Mouse (Mus musculus) gastrocnemius, postnatal 14 days (tissue): ENCODE results near the gene Lfng. TPM values are rescaled to one million over a fixed set of nuclear protein-coding genes. Genes with fewer than 3 reads are reported as not detected.

Experiments used
- DNase-seq: peaks from one replicate; pipeline ENCODE4 v3.0.0; 2021; ENCODE audit warnings: mixed read lengths
- intact Hi-C: fragments of 180-260 bp; cut with DNase I; formaldehyde crosslinking; loops from one replicate; pipeline ENCODE4 v1.15.1; 2025; ENCODE audit warnings: low total_unique reads
- total RNA-seq, 2 experiments: library from RNA; stranded (reverse); gene quantifications; 2 replicates each; pipeline ENCODE4 v1.2.3; 2021

Gene Lfng
- total RNA-seq, 2 experiments from 2014 or later, result 5.6 to 9.8 TPM

DNA sequence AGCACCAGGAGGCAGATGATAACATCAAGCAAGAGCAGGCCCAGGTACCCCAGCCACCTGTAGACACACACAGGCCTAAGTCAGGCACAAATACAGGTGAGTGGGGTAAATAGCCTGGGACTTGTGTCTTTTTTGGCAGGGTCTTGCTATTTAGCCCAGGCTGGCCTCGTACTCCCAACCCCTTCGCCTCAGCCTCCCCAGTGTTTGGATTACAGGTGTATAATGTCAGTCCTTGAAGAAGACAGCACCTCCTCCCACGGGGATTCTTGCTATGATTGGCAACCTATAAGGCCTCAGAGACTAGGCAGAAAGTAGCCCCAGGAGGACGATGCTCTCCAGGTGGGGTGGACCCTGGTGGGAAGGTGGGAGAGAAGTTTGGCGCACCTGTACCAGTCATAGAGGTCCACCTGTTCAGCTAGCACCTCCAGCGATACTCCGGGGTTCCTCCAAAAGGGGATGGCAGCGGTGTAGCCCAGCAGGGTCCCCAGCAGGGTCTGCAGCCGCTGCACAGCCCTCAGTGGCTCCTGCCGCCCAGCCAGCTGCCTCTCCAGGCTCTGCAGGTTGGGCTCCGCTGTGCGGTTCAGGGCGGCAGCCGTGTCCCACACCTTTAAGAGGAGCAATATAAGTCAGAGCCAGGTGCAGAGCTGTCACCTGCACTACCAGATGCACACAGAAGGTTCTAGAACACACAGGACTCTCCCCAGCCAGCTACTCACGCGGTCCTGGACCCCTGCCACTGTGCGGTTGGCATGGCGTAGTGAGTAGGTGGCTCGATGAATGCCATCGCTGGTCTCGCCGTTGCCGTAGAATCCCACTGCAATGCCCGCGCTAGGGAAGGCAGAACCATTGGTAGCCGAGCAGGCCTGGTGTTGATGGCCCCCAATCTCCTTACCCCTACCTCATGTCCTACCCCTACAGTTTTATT lies 27.9 kb downstream of the Lfng start:
- DNase-seq, result no peak
- intact Hi-C loops, result loop anchor here (5.0 kb wide), 1 partner anchor 47 kb away; no protein-coding TSS in a partner anchor

GRCm38 (mm10) chr5:140636316-140637057 lies 29.4 kb downstream of the Lfng start:
- intact Hi-C loops, result no loop called here
- no peak for DNase-seq

DNA sequence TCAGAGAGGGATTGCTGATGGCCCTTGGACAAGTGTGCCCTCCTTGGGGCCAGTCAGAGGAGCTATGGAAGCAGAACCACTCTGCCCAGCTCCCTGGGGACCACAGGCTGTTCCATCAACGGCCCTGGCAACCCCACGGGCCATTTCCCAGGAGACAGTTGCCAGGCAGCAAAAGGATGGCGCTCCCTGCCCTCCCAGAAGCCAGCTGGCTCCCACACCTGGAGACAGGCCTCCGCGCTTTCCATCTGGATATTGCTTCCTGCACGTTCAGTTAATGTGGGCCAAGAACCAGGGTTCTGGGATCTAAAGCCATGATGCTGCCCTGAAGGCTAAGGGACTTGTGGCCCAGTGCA lies 29.9 kb downstream of the Lfng start:
- DNase-seq, result peak; percentile 51
- intact Hi-C loops, result no loop called here

GRCm38 (mm10) chr5:140637989-140638388 lies 30.9 kb downstream of the Lfng start:
- intact Hi-C loops, result no loop called here
- DNase-seq, result no peak

DNA sequence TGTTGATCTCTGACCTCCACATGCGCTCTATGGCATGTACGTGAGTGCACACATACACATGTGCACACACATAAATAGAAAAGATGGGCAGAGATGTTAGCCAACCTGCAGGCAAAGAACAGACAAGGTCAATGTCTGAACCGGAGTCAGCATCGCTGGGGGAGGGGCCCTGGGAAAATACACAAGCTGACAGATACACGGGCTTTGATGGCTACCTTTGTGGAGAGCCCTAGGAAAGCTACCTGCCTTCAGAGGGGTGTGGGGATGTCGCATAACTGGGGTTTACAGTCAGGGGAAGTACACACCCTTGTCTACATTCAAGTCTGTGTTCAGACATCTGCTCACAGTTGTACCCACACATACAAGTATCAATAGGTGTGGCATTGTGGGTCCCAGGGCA lies 31.4 kb downstream of the Lfng start:
- intact Hi-C loops, result no loop called here
- DNase-seq, result no peak

- intact Hi-C loops, result no loop called here
- no peak for DNase-seq
Observed at GRCm38 (mm10) chr5:140639312-140639711, 32.2 kb downstream of the Lfng start.

- intact Hi-C loops, result no loop called here
- DNase-seq, result peak; percentile 86
Observed at GRCm38 (mm10) chr5:140639871-140640270, 32.8 kb downstream of the Lfng start.

- DNase-seq, result no peak
- intact Hi-C loops, result no loop called here
Observed at GRCm38 (mm10) chr5:140640812-140641211, 33.7 kb downstream of the Lfng start.

- DNase-seq, result peak; percentile 68
- intact Hi-C loops, result no loop called here
Observed at GRCm38 (mm10) chr5:140641254-140641928, 34.3 kb downstream of the Lfng start.

DNA sequence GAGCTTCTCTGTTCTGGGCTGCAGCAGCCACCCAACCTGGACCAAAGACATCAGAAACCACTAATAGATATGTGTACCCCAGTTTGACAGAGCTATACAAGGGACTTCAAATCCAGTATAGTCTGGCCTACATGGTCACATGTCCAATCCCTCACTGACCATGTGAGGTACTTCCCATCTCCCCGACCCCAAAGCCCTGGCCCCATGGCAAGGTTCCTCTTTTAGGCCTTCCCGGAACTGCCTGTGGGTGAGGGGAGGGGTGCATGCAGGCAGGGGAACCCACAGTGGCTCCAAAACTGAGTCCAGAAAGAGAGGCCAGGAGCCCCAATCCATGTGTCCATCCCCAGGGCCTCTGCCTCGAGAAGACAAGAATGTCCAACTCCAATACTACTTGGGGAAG lies 35.0 kb downstream of the Lfng start:
- peak; percentile 49 for DNase-seq
- intact Hi-C loops, result no loop called here

DNA sequence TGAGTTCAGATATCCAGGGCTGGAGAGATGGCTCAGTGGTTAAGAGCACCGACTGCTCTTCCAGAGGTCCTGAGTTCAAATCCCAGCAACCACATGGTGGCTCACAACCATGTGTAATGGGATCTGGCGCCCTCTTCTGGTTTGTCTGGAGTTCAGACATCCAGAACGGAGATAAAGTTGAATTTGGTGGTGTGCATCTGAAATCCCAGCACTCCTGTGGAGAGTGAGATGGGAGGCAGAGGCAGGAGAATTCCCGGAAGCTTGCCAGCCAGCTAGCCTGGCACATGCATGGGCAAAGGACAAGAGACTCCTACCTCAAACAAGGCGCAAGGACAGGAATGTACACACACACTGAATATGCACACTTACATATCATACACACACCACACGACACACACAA lies 37.1 kb downstream of the Lfng start:
- DNase-seq, result no peak
- intact Hi-C loops, result no loop called here

GRCm38 (mm10) chr5:140644702-140645201 lies 37.6 kb downstream of the Lfng start:
- intact Hi-C loops, result no loop called here

GRCm38 (mm10) chr5:140645454-140645853 lies 38.3 kb downstream of the Lfng start:
- DNase-seq, result no peak
- intact Hi-C loops, result no loop called here

More at GRCm38 (mm10) chr5:140644702-140645201, 37.6 kb downstream of the Lfng start:
- no peak for DNase-seq

DNA sequence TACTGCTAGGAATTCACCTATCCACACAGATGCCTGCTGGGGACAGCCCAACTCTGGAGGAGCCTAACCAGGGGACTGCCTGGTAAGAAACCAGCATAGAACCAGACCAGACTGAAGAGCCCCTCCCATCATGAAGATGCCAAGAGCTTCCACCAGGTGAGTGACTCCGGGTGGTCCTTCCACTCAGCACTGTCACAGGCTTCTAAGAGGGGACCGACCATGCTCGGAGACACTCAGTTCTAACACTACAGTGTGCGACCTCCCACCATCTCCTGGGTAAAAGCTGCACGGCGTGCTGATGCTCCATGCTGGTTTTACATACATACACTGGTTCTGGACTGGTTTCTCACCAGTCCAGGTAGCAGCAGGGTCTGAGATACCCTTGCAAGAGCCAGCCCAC lies 39.1 kb downstream of the Lfng start:
- DNase-seq, result no peak
- intact Hi-C loops, result no loop called here

GRCm38 (mm10) chr5:140647031-140647760 lies 40.1 kb downstream of the Lfng start:
- DNase-seq, result no peak
- intact Hi-C loops, result no loop called here

GRCm38 (mm10) chr5:140647821-140648518 lies 40.9 kb downstream of the Lfng start:
- intact Hi-C loops, result no loop called here
- DNase-seq, result peak; percentile 43

DNA sequence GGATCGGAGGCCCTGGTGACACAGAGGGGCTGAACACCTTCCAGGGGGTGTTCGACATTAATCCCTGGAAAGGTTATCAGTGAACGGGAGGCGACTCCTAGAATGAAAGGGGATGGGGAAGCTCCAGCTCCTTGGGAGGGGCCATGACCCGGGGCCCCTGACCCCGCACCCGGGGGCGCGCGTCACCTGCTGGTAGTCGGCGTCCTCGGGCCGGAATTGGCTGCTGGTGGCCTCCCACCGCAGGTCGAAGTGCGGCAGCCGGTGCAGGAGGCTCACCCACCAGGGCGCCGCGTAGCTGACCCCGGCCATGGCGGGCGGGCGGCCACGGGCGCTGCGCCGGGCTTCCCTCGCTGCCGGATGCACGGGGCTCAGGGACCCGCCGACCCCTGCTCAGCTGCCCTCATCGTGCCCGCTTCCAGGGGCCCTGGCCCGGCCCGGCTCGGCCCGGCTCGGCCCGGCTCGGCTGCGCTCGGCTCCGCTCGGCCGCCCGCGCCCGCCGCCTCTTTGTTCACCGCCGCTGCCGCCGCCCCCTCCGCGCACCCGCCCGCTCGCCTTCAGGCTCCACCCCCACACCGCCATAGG lies 41.5 kb downstream of the Lfng start, which contains the start of gene Ttyh3:
Gene Ttyh3, minus strand, starts transcription at position 513 of the 582 bp plus-strand sequence.
- DNase-seq, result no peak
- intact Hi-C loops, result no loop called here

GRCm38 (mm10) chr5:140649101-140649667 lies 42.1 kb downstream of the Lfng start:
- intact Hi-C loops, result no loop called here

More at GRCm38 (mm10) chr5:140649101-140649667, 42.1 kb downstream of the Lfng start:
- peak; percentile 99 for DNase-seq
